Mouse (Mus musculus) left cerebral cortex, adult 18-20 months (tissue): ENCODE data around the gene Pcyt1a. TPM values are rescaled to one million over a fixed set of nuclear protein-coding genes. Genes with fewer than 3 reads are reported as not detected.
"Not testable (repeated sequence)": the region's sequence is repeated elsewhere in the genome, so short reads cannot be mapped to it uniquely, and the experiment has no call there.

Experiments
- DNase-seq, 2 experiments: peaks; one replicate each; pipeline ENCODE4 v3.0.0; 2021 to 2022; ENCODE audit warnings: low spot score in 2 of 2, mixed read lengths in 1 of 2
- total RNA-seq, 2 experiments: library from RNA; stranded (reverse); gene quantifications; 2 replicates each; pipeline ENCODE4 v1.2.3; 2021

Pcyt1a gene
- total RNA-seq, 2 experiments from 2014 or later, result 36.2 to 41.3 TPM

DNA sequence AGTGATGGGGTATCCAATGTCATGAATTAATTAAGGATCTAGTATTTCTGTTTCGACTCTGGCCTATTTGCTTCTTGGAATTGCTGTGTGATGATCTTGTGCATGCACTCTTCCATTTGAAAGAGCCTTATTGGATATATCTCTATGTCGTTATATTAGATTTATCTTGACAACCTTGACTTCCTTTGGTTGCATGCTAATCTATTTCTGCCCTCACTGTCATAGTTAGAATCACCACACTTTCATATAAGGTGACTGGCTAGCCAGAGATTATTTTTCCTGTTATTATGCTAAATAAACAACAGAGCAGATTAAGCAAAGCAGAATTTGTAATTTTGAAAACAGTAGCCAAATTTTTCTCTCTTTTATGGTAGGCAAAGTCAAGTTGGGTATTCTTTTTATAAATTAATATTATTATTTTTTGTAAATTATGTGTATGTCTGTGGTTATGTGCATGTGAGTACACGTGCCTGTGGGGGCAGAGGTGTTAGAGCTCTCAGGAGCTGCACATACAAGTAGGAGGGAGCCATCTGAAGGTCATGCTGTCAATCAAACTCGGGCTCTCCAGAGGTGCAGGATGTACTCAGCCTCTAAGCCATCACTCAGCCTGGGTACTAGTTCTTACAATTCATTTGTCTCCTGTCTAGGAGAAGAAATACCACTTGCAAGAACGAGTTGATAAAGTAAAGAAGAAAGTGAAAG, 38.8 kb downstream of the Pcyt1a start:
- no peak for DNase-seq

GRCm38 (mm10) chr16:32472276-32473015, 41.7 kb downstream of the Pcyt1a start:
- no peak for DNase-seq

DNA sequence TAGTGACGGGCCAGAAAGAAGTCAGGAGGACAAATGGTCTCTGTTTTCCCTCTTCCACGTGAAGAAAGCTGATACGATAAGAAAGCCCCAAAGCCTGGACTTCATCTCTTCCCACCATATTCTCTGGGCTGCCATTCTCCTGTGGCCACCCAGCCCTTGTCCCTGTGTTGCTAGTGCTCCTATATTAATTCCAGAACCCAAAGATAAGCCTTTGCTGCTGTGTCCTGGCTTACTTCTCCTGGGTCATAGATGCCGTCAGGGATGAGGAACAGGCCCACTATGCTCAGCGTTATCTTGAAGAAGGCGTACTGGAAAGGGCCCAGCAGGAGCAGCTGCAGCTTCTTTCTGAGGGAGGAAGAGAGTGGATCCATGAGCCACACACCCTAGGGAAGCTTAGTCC, 46.6 kb downstream of the Pcyt1a start:
- no peak for DNase-seq

DNA sequence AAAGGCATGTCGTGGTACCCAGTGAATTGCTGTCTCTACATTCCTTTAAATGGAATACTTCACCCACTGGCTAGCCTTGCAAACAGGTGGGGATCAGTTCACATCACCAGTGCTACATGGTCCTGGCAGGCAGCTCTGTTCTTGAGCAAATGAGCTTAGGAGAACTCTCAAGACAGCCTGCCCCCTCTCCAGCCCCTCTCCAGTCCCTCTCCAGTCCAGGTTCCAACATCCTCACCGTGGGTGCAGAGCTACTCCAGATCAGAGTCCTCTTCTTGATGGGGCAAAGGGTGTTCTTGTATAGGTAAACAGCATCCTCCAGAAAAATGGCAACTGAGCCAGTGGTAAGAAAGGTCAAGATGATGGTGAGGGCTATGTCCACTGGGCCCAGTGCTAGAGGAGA, 48.7 kb downstream of the Pcyt1a start:
- DNase-seq, result no peak

DNA sequence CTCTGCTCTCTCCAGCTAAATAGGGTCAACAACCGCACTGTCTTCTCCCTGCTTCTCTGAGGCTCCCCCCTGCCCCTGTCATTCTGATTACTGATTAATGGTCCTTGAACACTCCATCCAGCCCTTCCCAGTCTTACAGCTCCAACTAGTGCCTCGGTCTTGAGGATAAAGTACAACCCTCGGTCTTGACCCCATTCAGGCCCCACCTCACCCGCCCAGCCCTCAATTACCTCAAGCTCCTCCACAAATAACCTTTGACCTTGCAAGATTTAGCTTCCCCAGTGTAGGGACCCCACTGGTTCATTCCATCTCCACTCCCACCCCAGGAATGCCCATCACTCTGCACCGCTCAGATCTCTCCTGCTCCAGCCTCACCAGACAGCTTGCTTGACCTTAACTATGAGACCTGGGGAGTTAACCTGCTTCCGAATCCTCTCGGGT, 53.7 kb downstream of the Pcyt1a start:
- no peak for DNase-seq

- no peak for DNase-seq
These were observed 54.5 kb downstream of the Pcyt1a start for GRCm38 (mm10) chr16:32485209-32485608.

- DNase-seq, result no peak
These were observed 55.3 kb downstream of the Pcyt1a start for GRCm38 (mm10) chr16:32486046-32486445.

DNA sequence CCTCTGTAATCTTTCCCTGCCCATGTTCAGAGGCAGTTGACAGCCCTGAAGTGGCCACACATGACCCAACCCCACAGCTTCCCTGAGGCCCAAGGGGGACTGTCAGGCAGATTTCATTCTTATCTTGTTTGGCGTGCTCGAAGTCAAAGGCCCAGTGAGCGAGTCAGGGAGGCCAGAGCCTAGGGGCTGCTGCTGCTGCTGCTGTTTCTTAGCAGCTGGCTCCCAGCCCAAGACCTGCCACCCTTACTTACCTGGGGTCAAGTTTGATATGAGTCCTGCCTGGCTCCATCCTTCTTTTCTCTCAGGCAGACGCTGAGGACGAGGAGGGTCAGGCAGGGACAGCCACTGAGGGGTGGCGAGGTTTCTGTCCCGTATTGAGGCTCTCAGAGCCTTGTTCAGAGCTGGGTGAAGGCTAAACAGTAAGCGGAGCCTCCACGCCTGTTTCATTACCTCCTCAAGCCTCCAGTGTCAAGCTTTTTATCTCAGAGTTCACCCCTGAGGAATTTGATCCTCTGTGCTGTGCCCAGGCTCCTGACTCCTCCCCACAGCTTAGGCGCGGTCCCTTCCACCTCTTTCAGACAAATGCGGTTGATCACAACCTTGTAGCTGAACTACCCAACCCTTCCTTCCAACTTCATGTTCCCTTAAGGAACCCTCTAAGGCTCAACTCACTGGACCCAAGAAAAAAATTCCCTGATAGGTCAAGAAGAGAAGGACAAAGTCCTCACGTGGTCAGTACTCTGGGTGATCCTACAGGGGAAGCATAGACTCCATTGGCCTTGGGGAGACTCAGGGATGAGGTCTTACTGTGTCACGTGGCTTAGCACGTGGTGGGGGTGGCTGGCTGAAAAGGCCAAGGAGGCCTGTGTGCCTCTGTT, 56.8 kb downstream of the Pcyt1a start, which contains the start of gene Slc51a:
Gene Slc51a, minus strand, starts transcription at position 646 of the 878 bp plus-strand sequence.
- no peak for DNase-seq

- no peak for DNase-seq
These were observed 58.2 kb downstream of the Pcyt1a start for GRCm38 (mm10) chr16:32488939-32489338.

DNA sequence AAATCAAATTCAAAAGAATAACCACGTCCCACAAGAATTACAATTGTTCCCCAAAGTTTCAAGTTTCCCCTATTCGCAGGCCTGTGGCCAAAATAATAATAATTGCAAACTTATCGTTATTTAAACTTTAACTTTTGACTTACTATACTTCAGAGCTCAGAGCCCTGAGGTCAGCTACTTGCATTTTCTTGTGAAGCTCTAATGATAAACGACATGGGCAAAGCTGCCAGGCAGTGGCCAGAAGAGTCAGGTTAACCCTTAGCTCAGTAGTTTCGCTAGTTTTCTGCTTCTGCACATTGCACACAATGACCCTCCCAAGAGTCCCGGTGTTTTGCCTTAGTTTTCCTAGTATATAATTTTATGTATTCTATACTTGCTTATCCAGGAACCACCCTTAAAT, 63.6 kb downstream of the Pcyt1a start:
- DNase-seq, result not testable (repeated sequence)

- no peak for DNase-seq
These were observed 65.2 kb downstream of the Pcyt1a start, which contains the start of gene Zdhhc19 for GRCm38 (mm10) chr16:32495965-32496364. Gene Zdhhc19 (plus strand): TSS chr16:32496265.

DNA sequence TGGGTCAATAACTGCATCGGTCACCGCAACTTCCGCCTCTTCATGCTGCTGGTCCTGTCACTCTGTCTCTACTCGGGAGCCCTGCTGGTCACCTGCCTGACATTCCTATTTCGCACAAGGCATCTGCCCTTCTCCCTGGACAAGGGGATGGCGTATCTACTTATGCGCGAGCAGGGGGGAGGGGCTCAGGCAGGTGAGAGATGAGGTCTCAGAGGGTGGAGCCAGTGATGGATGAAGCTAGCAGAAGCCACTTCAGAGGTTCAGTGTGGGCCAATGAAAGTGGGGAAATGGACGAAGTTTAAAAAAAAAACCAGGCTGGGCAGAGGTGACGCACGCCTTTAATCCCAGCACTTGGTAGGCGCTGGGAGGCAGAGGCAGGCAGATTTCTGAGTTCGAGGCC, 68.3 kb downstream of the Pcyt1a start:
- no peak for DNase-seq

DNA sequence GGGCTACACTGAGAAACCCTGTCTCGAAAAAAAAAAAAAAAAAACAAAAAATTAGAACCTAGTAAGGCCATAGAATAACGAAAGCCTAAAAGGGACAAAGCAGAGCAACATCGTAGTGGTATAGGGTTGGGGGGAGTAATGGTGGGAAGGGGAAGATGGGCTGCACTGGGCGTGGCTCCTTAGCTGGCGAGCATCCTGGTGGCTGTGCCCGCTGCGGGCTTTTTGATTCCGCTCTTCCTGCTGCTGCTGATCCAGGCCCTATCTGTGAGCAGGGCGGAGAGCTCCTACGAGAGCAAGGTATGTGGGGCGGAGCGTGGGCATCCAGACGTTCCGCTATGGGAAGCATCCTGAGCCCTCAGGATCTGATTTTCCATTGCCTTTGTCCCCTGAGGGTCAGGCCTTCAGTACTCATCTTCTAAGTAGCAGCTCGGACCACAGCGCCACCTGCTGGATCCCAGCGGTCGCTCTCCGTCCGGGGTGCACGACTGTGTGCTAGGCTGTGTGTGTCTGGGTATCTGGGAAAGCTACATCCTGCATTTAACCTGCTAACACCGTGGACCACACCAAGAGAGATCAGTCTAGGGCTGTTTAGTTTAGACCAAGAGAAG, 68.8 kb downstream of the Pcyt1a start:
- peak; percentile 88 to 93 for DNase-seq

DNA sequence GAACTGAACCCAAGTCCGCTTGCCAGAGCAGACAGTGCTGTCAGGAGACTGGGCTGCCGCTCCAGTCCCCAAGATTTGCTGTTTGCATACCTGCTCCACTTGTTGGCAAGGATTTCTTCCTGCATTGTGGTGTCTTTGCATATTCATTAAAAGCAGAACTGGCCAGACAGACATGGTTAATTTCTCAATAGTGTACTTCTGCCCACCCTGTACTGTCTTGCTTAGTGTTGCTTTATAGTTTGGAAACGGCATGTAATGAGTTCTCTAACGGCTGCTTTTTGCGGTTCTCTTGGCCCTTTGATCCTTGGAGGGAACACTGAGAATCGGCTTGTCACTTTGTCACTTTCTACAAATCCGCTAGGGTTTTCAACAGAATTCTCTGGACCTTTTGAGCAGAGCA, 70.7 kb downstream of the Pcyt1a start:
- DNase-seq, result no peak

GRCm38 (mm10) chr16:32502621-32503335, 72.1 kb downstream of the Pcyt1a start:
- no peak for DNase-seq

- no peak for DNase-seq
These were observed 72.9 kb downstream of the Pcyt1a start for GRCm38 (mm10) chr16:32503633-32504032.

GRCm38 (mm10) chr16:32506298-32506697, 75.6 kb downstream of the Pcyt1a start:
- DNase-seq, result no peak

GRCm38 (mm10) chr16:32506868-32507267, 76.1 kb downstream of the Pcyt1a start:
- no peak for DNase-seq

DNA sequence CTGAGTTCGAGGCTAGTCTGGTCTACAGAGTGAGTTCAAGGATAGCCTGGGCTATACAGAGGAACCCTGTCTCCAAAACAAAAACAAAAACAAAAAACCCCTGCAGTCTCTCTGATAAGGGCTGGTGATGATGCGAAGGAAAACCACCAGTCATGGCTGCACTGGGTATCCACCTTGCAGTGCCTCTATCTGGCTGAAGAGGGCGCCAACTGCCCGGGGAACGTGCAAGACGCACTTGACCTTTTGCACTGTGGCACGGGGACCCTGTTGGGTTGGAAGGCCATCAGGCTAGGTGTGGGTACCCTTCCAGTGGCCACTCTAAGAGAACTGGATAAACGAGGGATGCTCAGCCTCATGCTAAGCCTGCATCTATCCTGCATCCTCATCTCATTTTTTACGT, 76.7 kb downstream of the Pcyt1a start:
- DNase-seq, result peak; percentile 63 to 73

DNA sequence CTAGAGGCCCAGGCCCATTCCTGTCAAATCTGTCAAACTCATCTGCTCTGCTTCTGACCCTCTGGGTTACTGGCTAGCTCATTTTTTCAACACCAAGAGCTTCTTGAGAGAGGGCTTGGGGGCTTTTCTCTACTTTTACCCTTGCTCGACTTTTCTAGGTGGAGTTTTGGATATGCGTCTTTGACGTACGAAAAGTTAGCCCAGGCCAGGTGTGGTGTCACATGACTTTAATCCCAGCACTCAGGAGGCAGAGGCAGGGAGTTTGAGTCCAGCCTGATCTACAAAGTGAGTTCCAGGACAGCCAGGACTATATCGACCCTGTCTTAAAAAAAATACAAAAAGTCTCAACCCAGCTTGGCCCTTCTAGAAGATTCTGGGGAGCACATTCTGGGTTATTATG, 77.3 kb downstream of the Pcyt1a start:
- DNase-seq, result no peak
